Mouse (Mus musculus): ENCODE measurements around the gene Gm20431.

Gm20431 gene

DNA sequence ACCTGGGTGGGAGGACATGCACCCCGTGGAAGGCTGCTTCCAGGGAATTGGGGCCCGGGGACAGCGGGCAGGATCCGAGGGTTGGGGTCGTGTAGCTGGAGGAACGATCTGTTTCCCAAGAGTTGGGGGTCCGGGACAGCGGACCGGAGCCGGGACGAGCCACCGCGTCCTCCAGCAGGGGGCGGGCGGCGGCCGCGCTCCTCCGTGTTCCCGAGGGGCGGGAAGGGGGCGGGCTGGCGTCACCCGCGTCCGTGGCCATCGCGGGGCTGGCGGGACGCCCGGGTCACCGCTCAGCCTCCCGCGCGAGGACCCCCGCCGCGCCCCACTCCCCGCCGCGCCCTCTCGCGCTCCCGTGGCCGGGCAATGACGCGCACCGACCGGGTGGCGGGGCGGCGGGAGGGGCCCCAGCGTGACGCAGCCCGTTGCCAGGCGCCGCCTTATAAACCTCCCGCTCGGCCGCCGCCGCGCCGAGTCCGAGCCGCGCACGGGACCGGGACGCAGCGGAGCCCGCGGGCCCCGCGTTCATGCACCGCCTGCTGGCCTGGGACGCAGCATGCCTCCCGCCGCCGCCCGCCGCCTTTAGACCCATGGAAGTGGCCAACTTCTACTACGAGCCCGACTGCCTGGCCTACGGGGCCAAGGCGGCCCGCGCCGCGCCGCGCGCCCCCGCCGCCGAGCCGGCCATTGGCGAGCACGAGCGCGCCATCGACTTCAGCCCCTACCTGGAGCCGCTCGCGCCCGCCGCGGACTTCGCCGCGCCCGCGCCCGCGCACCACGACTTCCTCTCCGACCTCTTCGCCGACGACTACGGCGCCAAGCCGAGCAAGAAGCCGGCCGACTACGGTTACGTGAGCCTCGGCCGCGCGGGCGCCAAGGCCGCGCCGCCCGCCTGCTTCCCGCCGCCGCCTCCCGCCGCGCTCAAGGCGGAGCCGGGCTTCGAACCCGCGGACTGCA is 27.5 kb upstream of the Gm20431 start, which contains the start of gene Cebpb:
Gene Cebpb (plus strand): TSS at position 418 of the 954 bp plus-strand sequence.
- DNase-seq = peak; percentile 93 to 94

DNA sequence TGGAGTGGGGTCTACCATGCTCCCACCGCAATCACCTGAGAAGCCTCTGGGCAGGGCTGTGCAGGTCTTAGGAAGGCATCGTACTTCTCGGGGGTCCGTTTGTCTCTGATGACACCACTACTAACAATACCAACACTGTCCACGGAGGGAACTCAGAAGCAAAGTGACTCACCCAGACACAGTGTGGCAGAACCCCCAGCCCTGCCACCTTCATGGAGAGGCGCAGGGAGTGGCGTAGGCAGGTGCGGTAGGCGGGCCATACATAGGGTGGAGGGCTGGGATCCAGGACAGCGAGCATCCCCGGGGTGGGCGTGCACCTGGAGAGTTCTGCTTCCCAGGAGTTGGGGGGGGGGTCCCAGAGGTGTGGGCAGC is 26.8 kb upstream of the Gm20431 start:
- DNase-seq = peak in 1 of 2 experiments; percentile 39

DNA sequence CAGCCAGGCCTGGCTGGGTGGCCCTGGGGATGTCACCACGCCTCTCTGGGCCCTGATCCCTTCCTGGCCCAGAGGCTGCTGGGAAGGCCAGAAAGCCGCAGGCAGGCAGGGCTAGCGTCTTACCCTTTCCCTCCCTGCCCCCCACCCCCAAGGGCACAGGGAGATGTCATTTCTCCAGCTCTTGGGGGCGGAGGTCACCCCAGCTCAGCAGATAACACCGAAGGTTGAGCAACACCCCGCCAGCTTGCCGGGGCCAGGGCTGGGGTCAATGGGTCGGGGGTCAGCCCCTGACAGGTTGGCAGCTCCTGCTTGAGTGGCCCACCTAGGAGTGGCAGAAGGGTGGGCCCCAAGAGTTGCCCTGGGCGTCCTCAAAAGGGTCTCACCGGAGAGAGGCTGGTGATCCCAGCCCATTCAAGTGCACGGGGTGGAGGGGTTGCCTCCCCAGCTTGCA is 26.4 kb upstream of the Gm20431 start:
- DNase-seq = peak; percentile 54 to 61

DNA sequence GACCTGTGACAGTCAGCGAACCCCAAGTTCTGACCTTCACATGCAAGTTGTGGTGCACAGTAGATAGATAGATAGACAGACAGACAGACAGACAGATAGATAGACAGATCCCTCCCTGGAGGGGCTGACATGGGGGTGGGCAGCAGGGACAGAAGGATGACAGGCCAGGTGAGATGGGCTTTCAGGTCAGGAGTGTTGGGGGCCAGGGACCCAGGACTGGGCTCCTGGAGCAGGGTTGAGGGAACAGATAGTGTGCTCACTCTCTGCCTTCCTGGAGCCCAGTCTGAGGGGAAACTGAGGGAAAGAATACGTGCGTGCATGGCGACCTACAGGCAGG is 25.9 kb upstream of the Gm20431 start:
- DNase-seq = no peak

DNA sequence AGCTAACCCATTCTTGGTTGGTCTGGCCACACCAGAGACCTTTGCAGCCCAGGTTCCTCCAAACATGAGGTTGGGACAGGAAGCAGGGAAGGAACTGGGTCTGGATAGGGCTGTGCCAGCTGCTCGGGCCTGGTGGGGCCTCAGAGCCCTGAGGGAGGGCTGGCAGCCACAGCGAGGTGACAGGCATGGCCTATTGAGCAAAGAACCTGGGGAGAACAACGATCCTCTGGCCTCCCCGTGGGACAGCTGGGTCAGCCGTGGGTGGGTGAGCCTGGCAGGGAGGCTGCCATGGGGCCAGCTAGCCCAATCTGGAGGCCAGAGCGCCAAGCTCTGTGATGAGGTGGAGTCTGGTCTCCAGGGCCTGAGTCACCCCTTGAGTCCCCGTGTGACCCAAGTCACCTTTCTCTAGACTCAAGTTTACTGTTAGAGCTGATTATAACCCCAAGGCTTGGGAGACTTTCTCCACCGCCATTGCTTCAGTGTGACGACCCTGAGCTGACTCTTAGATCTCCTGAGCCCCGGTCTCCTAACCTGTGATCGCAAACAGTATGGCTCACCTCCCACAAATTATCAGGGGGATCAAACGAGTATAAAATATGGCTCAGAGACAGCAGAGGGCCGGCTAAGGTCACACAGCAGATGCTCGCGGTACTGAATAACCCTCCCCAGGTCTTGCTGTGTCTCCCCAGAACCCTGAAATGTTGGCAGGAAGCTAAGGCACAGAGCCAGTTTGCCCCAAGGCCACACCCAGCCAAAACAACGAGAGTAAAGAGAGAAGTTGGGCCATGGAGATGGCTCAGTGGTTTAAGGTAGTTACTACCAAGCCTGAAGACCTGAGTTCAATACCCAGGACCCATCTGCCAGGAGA is 25.3 kb upstream of the Gm20431 start:
- peak in 1 of 2 experiments; percentile 37 for DNase-seq

DNA sequence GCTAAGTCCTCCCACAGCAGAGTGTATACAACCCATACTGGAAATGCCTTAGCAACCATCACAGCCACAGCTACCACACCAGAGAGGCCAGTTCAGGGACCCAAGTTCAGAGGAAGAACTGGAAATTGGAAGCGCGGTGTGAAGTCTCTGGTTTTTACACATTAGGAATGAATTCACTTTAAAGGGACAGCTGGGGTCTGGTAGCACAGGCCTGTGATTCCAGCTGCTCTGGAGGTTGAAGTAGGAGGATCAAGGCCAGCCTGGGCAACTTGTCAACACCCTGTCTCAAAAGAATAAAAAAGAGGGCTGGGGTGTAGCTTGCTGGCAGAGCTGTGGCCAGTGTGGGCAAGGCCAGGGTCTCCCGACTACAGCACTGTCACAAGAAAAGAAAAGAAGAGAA is 24.6 kb upstream of the Gm20431 start:
- DNase-seq = no peak

DNA sequence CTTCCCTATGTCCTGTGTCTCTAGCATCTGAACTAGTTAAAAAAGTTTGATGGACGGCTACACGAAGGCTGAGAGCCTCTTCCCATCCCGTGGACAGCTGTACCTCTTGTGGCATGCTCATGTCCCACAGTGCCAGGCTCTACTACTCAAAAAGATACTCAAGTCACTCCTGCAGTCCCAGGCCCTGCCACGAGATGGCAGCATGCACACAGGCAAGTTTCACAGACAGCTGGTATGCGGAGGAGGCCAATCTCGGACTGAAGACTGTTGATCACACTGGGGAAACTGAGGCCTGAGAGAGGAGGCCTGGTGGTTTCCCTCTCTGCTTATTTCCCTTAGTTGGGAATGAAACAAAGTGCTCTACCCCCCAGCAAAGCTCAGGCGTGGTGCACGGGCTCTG is 23.8 kb upstream of the Gm20431 start:
- DNase-seq = peak; percentile 89 to 95

DNA sequence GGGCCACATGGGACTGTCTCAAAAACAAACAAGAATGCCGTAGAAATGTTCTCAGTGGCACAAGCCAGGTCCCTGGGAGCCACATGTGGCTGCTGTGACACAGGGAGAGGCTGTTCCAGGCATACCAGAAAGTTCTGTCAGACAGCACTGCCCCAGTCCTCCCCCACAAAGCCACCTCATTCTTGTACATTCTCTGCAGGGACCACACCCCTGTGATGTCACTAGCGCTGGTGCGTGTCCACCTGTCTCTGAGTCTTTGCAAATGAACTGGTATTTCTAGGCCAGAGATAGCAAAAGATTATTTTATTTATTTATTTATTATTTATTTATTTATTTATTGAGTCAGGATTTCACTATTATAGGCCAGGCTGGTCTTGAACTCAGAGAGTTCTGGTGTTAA is 22.4 kb upstream of the Gm20431 start:
- no peak for DNase-seq

DNA sequence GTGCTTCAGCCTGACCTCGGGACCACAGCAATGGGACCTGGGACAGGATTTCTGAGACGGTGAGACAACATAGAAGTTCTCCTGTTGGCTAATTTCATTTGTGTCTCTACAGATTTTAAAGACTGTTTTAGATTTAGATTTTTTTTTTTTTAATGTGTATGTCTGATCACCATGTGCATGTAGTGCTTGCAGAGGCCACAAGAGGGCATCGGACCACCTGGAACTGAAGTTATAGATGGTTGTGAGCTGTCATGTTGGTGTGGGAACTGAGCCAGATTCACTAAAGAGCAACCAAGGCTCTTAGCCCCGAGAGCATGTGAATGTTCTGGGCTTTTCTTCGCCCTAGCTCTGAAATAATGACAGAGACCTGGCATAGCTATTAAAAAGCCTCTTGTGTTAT is 19.4 kb upstream of the Gm20431 start:
- DNase-seq = peak; percentile 55 to 76

DNA sequence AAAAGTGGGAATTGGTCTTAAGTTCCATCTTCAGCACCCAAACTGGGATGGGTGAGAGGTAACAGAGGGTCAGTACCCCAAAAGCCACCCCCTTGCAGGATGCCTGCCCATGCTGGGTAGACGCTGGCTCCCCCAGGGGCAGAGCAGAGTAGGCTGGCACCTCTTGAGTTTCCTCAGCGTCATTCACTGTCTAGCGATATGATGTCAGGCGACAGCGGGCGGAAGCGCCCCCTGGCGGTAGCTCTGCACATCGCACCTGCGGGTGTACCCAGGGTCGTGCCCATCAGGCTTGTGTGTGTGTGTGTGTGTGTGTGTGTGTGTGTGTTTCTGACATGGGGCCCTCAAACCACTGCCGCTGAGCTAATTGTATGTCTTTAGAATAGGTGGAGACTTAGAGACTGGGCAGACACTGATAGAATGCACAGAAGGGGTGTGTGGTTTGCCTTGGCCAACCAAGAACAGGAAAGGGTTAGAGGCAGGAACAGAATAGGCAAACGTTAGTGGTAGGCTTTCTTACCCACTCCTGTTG is 18.7 kb upstream of the Gm20431 start:
- DNase-seq = peak; percentile 86 to 90

DNA sequence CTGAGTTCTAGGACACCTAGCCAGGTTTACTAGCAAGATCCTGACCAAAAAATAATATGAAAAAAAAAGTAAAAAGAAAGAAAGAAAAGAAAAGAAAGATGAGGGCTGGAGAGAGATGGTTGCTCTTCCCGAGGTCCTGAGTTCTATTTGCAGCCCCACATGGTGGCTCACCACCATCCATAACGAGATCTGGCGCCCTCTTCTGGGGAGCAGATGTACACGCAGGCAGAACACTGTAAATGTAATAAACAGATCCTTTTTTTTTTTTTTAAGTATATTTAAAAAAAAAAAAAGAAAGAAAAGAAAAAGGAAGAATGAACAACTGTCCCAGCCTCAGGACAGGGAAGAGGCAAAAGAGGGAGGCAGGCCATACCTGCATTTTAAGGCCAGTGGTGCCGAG is 17.3 kb upstream of the Gm20431 start:
- DNase-seq = no peak

DNA sequence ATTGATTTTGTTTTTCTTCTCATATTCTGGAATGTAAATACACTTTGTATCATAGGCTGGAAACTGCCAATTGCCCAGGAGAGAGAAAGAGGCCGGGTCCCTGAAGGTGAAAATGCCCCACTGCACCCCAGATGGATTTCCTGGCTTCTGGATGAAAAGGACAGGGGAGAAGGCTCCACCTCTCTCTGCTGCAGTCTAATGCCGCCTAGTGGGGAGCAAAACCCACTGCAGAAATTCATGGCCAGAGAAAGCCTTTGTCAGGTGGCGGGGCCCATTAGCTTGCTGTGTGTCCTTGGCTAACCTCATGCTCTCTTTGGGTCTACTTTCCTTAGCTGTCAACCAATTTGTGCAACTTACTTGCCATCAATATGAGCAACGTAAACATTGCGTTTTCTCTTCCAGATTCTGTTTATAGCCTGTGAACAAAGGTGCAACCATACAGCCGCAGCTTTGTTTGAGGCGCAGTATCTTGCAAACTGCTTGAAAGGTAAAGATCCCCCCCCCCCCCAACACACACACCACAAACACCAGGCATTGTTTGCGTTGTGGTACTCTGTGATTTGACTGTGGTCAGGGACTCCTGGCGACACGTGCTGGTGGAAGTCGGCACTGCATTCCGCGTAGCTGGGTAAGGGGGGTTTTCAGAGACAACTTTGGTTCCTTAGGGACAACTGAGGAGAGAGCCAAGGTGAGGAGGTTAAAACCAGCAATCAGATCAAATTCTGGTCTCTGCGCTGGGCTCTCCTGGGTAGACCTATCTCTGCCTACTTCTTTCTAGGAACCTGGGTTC is 14.0 kb upstream of the Gm20431 start:
- DNase-seq = peak in 1 of 2 experiments; percentile 66

DNA sequence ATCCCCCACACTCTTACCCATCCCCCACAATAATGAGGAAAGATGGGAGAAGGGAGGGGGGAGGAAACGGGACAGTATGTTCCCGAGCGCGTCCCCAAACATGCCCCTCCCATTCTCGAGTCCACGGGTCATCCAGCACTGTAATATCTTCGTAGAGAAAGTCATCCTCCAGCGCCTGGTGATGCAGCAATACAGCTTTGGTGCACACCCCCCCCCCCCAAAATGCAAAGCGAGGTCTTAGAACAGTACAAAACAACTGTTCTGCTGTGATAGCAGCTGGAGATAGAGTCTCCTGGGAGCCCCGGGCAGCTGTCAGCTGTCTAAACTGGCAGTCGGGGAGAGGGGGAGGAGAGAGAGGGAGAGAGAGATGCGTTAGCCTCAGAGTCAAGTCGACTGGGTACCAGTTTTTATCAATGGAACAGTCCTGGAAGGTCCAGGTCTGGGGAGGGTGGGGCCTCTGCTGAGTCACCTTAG is 11.0 kb upstream of the Gm20431 start:
- peak in 1 of 2 experiments; percentile 59 for DNase-seq

DNA sequence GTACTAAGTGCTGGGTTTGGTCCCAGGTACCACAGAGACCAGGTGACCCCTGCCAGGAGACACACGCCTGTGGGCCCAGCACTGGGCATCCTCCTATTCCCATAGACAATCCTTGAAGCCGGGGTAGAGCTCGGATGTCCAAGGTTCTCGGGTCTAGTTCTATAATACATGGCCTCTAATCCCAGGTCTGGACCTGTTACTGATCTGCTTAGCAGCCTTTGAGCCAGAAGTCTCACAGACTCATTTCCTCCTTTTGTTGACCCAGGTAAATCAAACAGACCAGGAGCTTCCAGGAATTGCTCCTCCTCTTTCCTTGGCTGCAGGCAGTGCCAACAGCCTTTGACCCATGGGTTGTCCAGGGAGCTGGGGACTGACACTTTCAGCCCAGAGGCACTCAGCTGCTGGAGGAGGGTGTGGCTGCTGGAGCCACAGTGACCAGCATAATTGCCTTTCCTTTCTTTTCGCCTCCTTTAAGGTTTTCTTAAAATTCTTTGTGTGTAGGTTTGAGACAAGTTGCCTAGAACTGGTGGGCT is 9.9 kb upstream of the Gm20431 start:
- no peak for DNase-seq

DNA sequence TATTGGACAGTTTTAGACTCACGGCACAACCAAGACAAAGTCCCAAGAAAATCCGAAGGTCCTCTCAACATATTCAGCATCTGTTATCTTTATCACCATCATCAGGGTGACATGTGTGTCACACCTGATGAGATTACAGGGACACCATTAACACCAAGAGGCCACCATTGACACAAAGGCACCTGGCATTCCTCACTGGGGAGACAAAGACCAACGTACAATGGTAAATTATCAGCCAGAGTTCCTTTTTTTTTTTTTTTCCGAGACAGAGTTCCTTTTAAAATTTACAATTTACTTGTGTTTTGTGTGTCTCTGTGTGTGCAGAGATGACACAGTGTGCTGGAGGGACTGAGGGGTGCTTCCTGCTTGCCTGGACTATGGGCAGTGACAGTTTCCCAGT is 8.1 kb upstream of the Gm20431 start:
- no peak for DNase-seq

DNA sequence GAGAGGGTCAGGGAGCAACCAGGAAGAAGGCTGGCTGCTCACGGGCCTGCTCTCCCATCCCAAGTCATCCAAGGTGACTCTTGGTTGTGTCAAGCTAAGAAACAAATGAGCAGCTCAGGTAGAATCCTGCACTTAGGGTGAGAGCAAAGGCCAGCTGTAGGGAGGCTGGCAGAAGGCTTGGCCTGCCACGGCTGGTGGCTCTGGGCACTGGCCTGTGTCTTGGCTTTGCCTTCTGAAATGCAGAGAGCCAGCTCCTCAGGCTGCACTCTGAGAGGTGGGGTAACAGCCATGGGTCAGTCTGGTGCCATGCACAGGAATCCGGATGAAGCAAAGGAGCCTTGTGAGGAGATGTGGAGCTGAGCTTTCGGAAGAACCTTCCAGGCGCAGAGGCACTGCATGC is 7.1 kb upstream of the Gm20431 start:
- DNase-seq = no peak

DNA sequence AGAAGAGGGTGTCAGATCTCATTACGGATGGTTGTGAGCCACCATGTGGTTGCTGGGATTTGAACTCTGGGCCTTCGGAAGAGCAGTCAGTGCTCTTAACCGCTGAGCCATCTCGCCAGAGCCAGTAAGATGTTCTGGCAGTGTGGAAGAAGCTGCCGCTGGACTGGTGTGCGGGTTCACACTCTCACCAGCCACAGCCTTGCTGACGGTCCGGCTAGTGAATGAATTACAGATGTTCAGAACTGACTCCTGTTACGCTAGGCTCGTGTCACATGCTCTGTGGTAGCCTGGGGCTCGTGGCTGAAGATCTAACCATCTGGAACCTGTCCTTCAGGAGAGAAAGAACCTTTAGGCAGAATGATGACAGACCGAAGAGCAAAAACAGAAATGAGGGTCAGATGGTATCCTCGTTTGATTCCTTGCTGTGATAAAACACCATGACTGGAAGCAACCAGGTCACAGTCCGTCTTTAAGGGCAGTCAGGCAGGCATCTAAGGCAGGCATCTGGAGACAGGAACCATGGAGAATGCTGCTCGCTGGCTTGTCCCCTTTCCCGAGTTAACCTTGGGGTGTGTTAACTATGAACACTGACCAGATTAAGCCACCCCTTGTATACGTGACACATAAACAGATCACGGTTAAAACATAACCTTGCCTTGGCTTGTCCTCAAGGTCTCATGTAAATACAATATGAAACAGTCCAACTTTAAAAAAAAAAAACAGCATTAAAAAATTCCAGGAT is 4.8 kb upstream of the Gm20431 start:
- no peak for DNase-seq

DNA sequence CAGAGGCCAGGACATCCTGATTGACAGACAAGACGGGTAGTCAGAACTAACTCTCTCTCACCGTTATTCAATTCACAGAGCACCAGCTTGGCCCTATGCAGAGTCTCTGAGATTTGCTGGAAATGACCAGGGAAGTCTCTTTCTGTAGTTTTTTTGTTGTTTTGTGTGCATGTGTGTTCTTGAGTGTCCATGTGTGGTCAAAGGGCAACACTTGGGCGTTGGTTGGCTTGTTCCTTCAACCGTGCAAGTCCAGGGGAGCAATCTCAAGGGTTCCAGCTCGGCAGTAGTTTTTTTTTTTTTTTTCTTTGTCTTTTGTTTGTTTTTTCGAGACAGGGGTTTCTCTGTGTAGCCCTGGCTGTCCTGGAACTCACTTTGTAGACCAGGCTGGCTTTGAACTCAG is 1.4 kb upstream of the Gm20431 start:
- DNase-seq = no peak

DNA sequence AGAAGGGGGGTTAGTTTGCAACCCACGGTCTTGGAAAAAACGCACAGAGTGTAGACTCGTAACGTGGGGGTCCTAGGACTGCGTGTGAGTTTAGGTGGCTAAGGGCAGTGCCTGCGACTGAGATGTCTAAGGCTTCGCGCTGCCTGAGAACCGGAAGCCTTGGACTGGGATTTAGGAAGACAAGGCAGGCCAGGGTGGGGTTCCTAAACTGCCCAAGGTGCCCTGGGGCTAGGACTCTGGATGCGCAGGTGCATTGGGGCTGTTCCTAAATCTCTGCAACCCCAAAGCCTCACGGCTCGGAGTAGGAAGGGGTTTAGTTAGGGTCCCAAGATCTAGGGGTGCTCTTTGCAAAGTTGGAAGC is 705 bp downstream of the Gm20431 start:
- no peak for DNase-seq

DNA sequence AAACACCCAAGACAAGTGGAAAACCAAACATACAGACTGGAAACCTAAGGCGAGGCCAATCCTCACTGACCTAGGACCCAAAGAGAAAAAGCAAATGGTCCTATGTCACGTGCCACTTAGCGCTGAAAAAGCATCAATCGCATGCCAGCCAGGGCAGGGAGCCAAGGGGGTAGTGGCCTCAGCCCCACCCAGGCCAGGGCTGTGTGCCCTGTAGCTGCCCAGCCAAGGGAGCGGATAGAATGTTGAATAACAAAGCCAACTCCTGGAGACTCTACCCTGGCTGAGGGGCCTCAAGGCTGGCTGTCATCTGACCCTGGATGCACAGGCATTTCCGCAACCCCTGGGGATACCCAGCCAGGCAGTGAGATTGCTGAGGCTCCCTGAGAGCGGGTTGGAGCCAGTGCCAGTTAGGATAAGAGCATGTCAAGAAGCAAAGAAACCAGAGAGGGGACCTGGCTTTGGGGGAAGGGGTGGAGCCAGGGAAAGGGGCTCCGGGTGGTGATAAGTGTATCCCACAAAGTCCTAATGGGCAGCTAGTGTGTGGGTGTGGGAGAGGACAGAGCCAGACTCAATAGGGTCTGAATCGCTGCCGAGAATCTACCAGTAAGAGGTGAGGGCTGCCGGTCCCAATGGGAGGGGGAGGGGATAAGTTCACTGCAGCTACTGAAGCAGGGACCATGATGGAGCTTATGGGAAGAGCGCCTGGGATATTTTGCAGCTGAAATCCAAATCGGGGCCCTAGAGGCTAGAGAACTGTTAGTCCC is 1.3 kb downstream of the Gm20431 start:
- DNase-seq = peak; percentile 82 to 91
